Mouse (Mus musculus) liver, adult 2 months (tissue): ENCODE results near the gene Memo1. TPM values are rescaled to one million over a fixed set of nuclear protein-coding genes. Genes with fewer than 3 reads are reported as not detected.
"Not testable (repeated sequence)": the region's sequence is repeated elsewhere in the genome, so short reads cannot be mapped to it uniquely, and the experiment has no call there.

Experiments
- DNase-seq: peaks from one replicate; pipeline ENCODE4 v3.0.0-alpha.2; 2011; ENCODE audit warnings: low read depth, low spot score; ENCODE audit errors: extremely low read depth
- H3K27ac ChIP-seq: fragments of 200-500 bp; replicated peaks from 2 replicates; pipeline ENCODE4 v1.5.1; 2012; ENCODE audit warnings: low read depth, mild to moderate bottlenecking, control low read depth, inconsistent platforms, low read length; ENCODE audit not compliant: insufficient read depth
- H3K27me3 ChIP-seq: fragments of 200-500 bp; 2 replicates; pipeline ENCODE4 v1.6.1; 2012; ENCODE audit warnings: mild to moderate bottlenecking, moderate library complexity, low read length, inconsistent platforms; ENCODE audit not compliant: control insufficient read depth, insufficient read depth
- H3K36me3 ChIP-seq: fragments of 200-500 bp; 2 replicates; pipeline ENCODE4 v1.6.1; 2012; ENCODE audit warnings: low read length, inconsistent platforms; ENCODE audit not compliant: control insufficient read depth, insufficient read depth
- H3K4me1 ChIP-seq: fragments of 200-500 bp; 2 replicates; pipeline ENCODE4 v1.6.1; 2011; ENCODE audit warnings: low read length; ENCODE audit not compliant: control insufficient read depth, insufficient read depth
- H3K4me3 ChIP-seq: fragments of 200-500 bp; 2 replicates; pipeline ENCODE4 v1.5.1; 2011; ENCODE audit warnings: low read depth, mild to moderate bottlenecking, control low read depth, low read length, moderate library complexity; ENCODE audit not compliant: insufficient read depth
- H3K79me2 ChIP-seq: fragments of 200-500 bp; 2 replicates; pipeline ENCODE4 v1.6.1; 2012; ENCODE audit warnings: inconsistent platforms, mild to moderate bottlenecking, low read length, moderate library complexity; ENCODE audit not compliant: control insufficient read depth, insufficient read depth
- H3K9ac ChIP-seq: fragments of 200-500 bp; 2 replicates; pipeline ENCODE4 v1.6.1; 2012; ENCODE audit warnings: low read depth, mild to moderate bottlenecking, control low read depth, inconsistent platforms, low read length
- CTCF ChIP-seq: fragments of 200-500 bp; IDR thresholded peaks from 2 replicates; pipeline ENCODE4 v1.5.1; 2011; ENCODE audit warnings: low read depth, low read length, control low read depth
- POLR2A ChIP-seq: fragments of 200-500 bp; IDR thresholded peaks from 2 replicates; pipeline ENCODE4 v1.6.1; 2011; ENCODE audit warnings: low read length, control low read depth; ENCODE audit not compliant: insufficient read depth; ENCODE audit errors: extremely low read depth
- WGBS: fragments of 180-500 bp; shearing (Covaris S2); methylation state at CpG from one replicate; pipeline ENCODE4 v1.1.7; 2018; 5-methylcytosine and 5-hydroxymethylcytosine counted together
- polyA plus RNA-seq: library from polyadenylated mRNA; depleted of rRNA; stranded (reverse); fragments of >200 nt; gene quantifications from 2 replicates; pipeline ENCODE4 v1.2.3, GENCODE M21; 2012
- total RNA-seq: library from RNA; depleted of rRNA; stranded (reverse); fragments of >200 nt; gene quantifications from 2 replicates; pipeline ENCODE4 v1.2.3, GENCODE M21; 2014

The Memo1 gene
- total and polyA plus RNA-seq, 2 experiments, result 31.8 to 34.5 TPM

DNA sequence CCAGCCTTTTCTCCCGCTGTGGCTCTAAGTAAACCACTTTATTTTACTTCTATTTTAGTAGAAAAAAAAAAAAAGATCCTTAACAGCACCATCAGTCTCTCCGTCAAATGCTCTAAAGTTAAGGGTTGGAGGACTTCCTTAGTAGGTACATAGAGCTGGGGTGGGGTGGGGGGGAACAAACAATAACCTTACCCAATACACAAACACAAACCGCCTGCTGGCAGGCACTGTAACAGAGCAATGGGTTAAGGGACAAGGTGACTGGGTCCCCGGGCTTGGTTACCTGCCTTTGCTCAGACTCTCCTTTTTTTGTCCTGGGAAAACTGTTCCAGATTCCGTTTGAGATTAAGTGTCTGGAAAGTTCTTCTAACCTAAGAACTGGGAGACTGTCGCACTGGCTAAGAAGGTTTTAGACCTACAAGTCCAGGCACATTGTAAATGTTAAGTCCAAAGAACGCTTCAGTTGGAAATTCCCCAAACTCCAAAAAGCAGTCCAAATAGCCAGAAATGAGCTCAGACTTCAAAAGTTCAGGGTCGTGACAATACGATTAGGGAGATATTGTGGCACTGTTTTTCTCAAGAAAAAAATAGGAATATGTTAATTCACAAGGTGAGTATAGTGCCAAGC is 35.8 kb upstream of the Memo1 start:
- no peaks in the 10 kb centered on the region for H3K79me2 ChIP-seq
- DNase-seq, result peak; percentile 92
- no peak for TF ChIP-seq CTCF
- TF ChIP-seq POLR2A, result no peak
- H3K4me3 ChIP-seq, result peak overlapping the region; percentile 9; the same call in 1 of the 2 replicates
- no peaks in the 10 kb centered on the region for H3K27me3 ChIP-seq
- H3K27ac ChIP-seq, result peak overlapping the region; percentile 98
- peaks cover 2% of the 10 kb centered on the region for H3K4me1 ChIP-seq
- H3K36me3 ChIP-seq, result no peaks in the 10 kb centered on the region
- H3K9ac ChIP-seq, result peak overlapping the region; percentile 71; the same call in 1 of the 2 replicates
- WGBS, result 23% methylated on average over 9 of the region's 9 CpGs

DNA sequence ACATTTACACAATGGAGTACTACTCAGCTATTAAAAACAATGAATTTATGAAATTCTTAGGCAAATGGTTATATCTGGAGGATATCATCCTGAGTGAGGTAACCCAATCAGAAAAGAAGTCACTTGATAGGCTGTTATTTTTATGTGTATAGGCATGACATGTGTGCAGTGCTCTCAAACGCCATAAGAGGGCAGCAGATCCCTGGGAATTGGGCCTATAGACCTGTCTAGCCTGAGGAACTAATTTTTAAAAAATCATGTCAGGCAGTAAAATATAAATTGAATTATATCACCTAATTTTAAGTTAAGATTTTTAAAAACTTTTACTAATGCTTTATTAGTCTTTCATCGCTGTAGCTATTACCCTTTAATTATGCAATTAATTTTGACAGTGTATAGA is 32.8 kb upstream of the Memo1 start:
- peak; percentile 55 for DNase-seq
- not testable (repeated sequence) for H3K27ac ChIP-seq, H3K4me3 ChIP-seq, H3K4me1 ChIP-seq, H3K36me3 ChIP-seq, H3K79me2 ChIP-seq, H3K9ac ChIP-seq, H3K27me3 ChIP-seq
- peak; percentile 77 for TF ChIP-seq CTCF
- WGBS, result 51% methylated on average over 2 of the region's 2 CpGs

DNA sequence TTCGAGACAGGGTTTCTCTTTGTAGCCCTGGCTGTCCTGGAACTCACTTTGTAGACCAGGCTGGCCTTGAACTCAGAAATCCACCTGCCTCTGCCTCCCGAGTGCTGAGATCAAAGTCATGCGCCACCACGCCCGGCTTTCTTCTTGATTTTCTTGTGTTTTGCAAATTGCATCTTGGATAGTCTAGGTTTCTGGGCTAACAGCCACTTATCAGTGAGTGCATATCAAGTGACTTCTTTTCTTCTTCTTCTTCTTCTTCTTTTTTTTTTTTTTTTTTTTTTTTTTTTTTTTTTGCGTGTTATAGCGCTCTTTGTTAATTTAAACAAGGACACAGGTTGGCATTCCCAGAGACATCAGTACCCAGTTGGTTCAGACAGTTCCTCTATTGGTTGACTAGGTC is 31.9 kb upstream of the Memo1 start:
- not testable (repeated sequence) for H3K79me2 ChIP-seq, H3K27ac ChIP-seq, H3K4me3 ChIP-seq, H3K9ac ChIP-seq, H3K36me3 ChIP-seq, H3K4me1 ChIP-seq, DNase-seq, H3K27me3 ChIP-seq
- WGBS, result 84% methylated on average over 7 of the region's 7 CpGs

DNA sequence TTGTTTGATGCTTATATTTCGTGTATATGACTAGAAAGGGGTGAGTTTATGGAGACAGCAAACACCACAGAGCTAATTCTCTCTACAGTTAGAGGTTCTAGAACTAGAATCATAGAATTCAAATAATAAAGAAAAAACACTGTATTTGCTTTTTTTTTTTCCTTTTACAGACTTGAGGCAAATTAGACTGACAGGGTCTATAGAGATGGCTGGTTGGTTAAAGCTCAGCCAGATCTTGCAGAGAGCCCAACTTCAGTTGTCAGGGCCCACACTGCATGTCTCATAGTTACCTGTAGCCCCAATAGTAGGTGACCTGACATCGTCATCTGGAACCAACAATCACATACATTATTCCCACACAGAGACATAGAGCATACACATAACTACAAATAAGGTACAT is 28.5 kb upstream of the Memo1 start, which contains the start of gene Dpy30:
Gene Dpy30 (minus strand): TSS at position 101 of the 400 bp plus-strand sequence.
- H3K4me1 ChIP-seq, result no peaks in the 10 kb centered on the region
- no peaks in the 10 kb centered on the region for H3K36me3 ChIP-seq
- DNase-seq, result no peak
- no peaks in the 10 kb centered on the region for H3K79me2 ChIP-seq
- H3K4me3 ChIP-seq, result no peak within 1 kb of the TSS
- H3K27me3 ChIP-seq, result no peaks in the 10 kb centered on the region
- H3K9ac ChIP-seq, result no peak within 1 kb of the TSS
- no peak for TF ChIP-seq CTCF
- no peak for TF ChIP-seq POLR2A
- H3K27ac ChIP-seq, result peak within 1 kb of the TSS; percentile 62
- WGBS, result 93% methylated on average over 2 of the region's 2 CpGs

- no peaks in the 10 kb centered on the region for H3K36me3 ChIP-seq
- peak overlapping the region; percentile 62 for H3K27ac ChIP-seq
- no peaks in the 10 kb centered on the region for H3K27me3 ChIP-seq
- no peak overlapping the region for H3K9ac ChIP-seq
- H3K4me3 ChIP-seq, result no peak overlapping the region
- 57% methylated on average over 5 of the region's 5 CpGs for whole genome bisulfite sequencing
- H3K79me2 ChIP-seq, result no peaks in the 10 kb centered on the region
- H3K4me1 ChIP-seq, result no peaks in the 10 kb centered on the region
- peak; percentile 84 for DNase-seq
- TF ChIP-seq POLR2A (no peak), CTCF (peak; percentile 28)
These were observed 27.2 kb upstream of the Memo1 start for GRCm38 (mm10) chr17:74322400-74323054.

DNA sequence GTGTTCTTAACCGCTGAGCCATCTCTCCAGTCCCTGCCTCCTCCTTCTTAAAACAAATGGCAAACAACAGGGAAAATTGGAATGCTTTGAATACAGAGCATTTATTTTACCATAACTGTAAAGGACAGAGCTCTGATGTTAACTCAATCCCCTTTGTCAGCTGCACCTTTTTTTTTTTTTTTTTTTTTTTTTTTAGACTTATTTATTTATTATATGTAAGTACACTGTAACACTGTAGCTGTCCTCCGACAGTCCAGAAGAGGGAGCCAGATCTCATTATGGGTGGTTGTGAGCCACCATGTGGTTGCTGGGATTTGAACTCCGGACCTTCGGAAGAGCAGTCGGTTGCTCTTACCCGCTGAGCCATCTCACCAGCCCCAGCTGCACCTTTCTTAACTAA is 23.4 kb upstream of the Memo1 start:
- H3K9ac ChIP-seq, result no peak overlapping the region
- H3K4me1 ChIP-seq, result no peaks in the 10 kb centered on the region; the same call in 1 of the 2 replicates
- no peak overlapping the region for H3K27ac ChIP-seq
- TF ChIP-seq CTCF, result no peak
- TF ChIP-seq POLR2A, result no peak
- H3K79me2 ChIP-seq, result no peaks in the 10 kb centered on the region
- 97% methylated on average over 6 of the region's 6 CpGs for WGBS
- no peak for DNase-seq
- H3K4me3 ChIP-seq, result no peak overlapping the region
- H3K27me3 ChIP-seq, result no peaks in the 10 kb centered on the region
- no peaks in the 10 kb centered on the region for H3K36me3 ChIP-seq
